Mouse (Mus musculus): ENCODE measurements around the gene Cep112. TPM values are rescaled to one million over a fixed set of nuclear protein-coding genes. Genes with fewer than 3 reads are reported as not detected.

Cep112 gene
- polyA plus RNA-seq (2014; fragmentation: Nextera tagmentation; extraction: Ambion mirVana) = 9.8 and 11.8 TPM in 2 replicates

- Histone ChIP-seq H3K9ac (ENCODE audit: low read depth, low read length) (peak within 1 kb of the TSS; percentile 85), H3K27ac (ENCODE audit: low read depth, low read length) (peak within 1 kb of the TSS; percentile 35; the same call in 1 of the 2 replicates), H3K4me3 (ENCODE audit: low read depth, low read length) (peak within 1 kb of the TSS; percentile 75), H3K4me2 (peak within 1 kb of the TSS; percentile 88), H3K4me1 (ENCODE audit: control insufficient read depth, insufficient read depth, low read length) (no peaks in the 10 kb centered on the region; the same call in 1 of the 2 replicates), H3K9me3 (replicated peaks; ENCODE audit: control insufficient read depth, low read length) (no peaks in the 10 kb centered on the region), H3K27me3 (ENCODE audit: control insufficient read depth, insufficient read depth, low read length) (no peaks in the 10 kb centered on the region), H3K36me3 (ENCODE audit: control insufficient read depth, insufficient read depth, low read length) (no peaks in the 10 kb centered on the region)
- under 1% methylated on average over 61 of the region's 61 CpGs for WGBS (ENCODE audit: insufficient replicate concordance)
- ATAC-seq (replicated peaks; ENCODE audit: insufficient number of reproducible peaks, low FRiP score, low TSS enrichment) = peak; percentile 96
These were observed at the start of gene Cep112 for GRCm38 (mm10) chr11:108424889-108425591. TSS of gene Cep112 (plus strand) at chr11:108425192.

GRCm38 (mm10) chr11:108376815-108377214 lies 48.2 kb upstream of the Cep112 start:
- Histone ChIP-seq H3K4me2 (no peak overlapping the region), H3K36me3 (ENCODE audit: control insufficient read depth, insufficient read depth, low read length) (no peaks in the 10 kb centered on the region), H3K27me3 (ENCODE audit: control insufficient read depth, insufficient read depth, low read length) (no peaks in the 10 kb centered on the region), H3K4me1 (ENCODE audit: control insufficient read depth, insufficient read depth, low read length) (no peaks in the 10 kb centered on the region), H3K27ac (ENCODE audit: low read depth, low read length) (no peak overlapping the region), H3K9me3 (replicated peaks; ENCODE audit: control insufficient read depth, low read length) (no peaks in the 10 kb centered on the region), H3K4me3 (ENCODE audit: low read depth, low read length) (no peak overlapping the region), H3K9ac (ENCODE audit: low read depth, low read length) (no peak overlapping the region)
- 90% methylated on average over 7 of the region's 7 CpGs for WGBS (ENCODE audit: insufficient replicate concordance)
- ATAC-seq (replicated peaks; ENCODE audit: insufficient number of reproducible peaks, low FRiP score, low TSS enrichment) = no peak

- ATAC-seq (replicated peaks; ENCODE audit: insufficient number of reproducible peaks, low FRiP score, low TSS enrichment) = peak; percentile 63; the same call in 1 of the 2 replicates
- no peak overlapping the region for H3K4me3 ChIP-seq (ENCODE audit: low read depth, low read length)
- no peak overlapping the region for H3K4me2 ChIP-seq
- H3K27me3 ChIP-seq (ENCODE audit: control insufficient read depth, insufficient read depth, low read length) = no peaks in the 10 kb centered on the region
- no peak overlapping the region for H3K9ac ChIP-seq (ENCODE audit: low read depth, low read length)
- no peaks in the 10 kb centered on the region for H3K4me1 ChIP-seq (ENCODE audit: control insufficient read depth, insufficient read depth, low read length)
- 43% methylated on average over 19 of the region's 19 CpGs for WGBS (ENCODE audit: insufficient replicate concordance)
- H3K9me3 ChIP-seq (replicated peaks; ENCODE audit: control insufficient read depth, low read length) = no peaks in the 10 kb centered on the region
- H3K27ac ChIP-seq (ENCODE audit: low read depth, low read length) = no peak overlapping the region
- H3K36me3 ChIP-seq (ENCODE audit: control insufficient read depth, insufficient read depth, low read length) = no peaks in the 10 kb centered on the region
These were observed 47.2 kb upstream of the Cep112 start for GRCm38 (mm10) chr11:108377680-108378362.

GRCm38 (mm10) chr11:108378363-108378751 lies 46.6 kb upstream of the Cep112 start:
- Histone ChIP-seq H3K4me2 (no peak overlapping the region), H3K27me3 (ENCODE audit: control insufficient read depth, insufficient read depth, low read length) (no peaks in the 10 kb centered on the region), H3K27ac (ENCODE audit: low read depth, low read length) (no peak overlapping the region), H3K4me1 (ENCODE audit: control insufficient read depth, insufficient read depth, low read length) (no peaks in the 10 kb centered on the region), H3K4me3 (ENCODE audit: low read depth, low read length) (no peak overlapping the region), H3K9me3 (replicated peaks; ENCODE audit: control insufficient read depth, low read length) (no peaks in the 10 kb centered on the region), H3K36me3 (ENCODE audit: control insufficient read depth, insufficient read depth, low read length) (no peaks in the 10 kb centered on the region), H3K9ac (ENCODE audit: low read depth, low read length) (no peak overlapping the region)
- no peak for ATAC-seq (replicated peaks; ENCODE audit: insufficient number of reproducible peaks, low FRiP score, low TSS enrichment)
- 73% methylated on average over 4 of the region's 4 CpGs for WGBS (ENCODE audit: insufficient replicate concordance)

GRCm38 (mm10) chr11:108382664-108383063 lies 42.3 kb upstream of the Cep112 start:
- 75% methylated on average over 3 of the region's 3 CpGs for WGBS (ENCODE audit: insufficient replicate concordance)

GRCm38 (mm10) chr11:108384920-108385665 lies 39.9 kb upstream of the Cep112 start:
- Histone ChIP-seq H3K9ac (ENCODE audit: low read depth, low read length) (no peak overlapping the region), H3K4me2 (no peak overlapping the region), H3K27ac (ENCODE audit: low read depth, low read length) (no peak overlapping the region), H3K4me1 (ENCODE audit: control insufficient read depth, insufficient read depth, low read length) (no peaks in the 10 kb centered on the region), H3K36me3 (ENCODE audit: control insufficient read depth, insufficient read depth, low read length) (no peaks in the 10 kb centered on the region), H3K4me3 (ENCODE audit: low read depth, low read length) (no peak overlapping the region), H3K9me3 (replicated peaks; ENCODE audit: control insufficient read depth, low read length) (no peaks in the 10 kb centered on the region), H3K27me3 (ENCODE audit: control insufficient read depth, insufficient read depth, low read length) (no peaks in the 10 kb centered on the region)
- no peak for ATAC-seq (replicated peaks; ENCODE audit: insufficient number of reproducible peaks, low FRiP score, low TSS enrichment)
- WGBS (ENCODE audit: insufficient replicate concordance) = 51% methylated on average over 4 of the region's 4 CpGs

More at GRCm38 (mm10) chr11:108382664-108383063, 42.3 kb upstream of the Cep112 start:
- Histone ChIP-seq H3K4me2 (no peak overlapping the region), H3K36me3 (ENCODE audit: control insufficient read depth, insufficient read depth, low read length) (no peaks in the 10 kb centered on the region), H3K27me3 (ENCODE audit: control insufficient read depth, insufficient read depth, low read length) (no peaks in the 10 kb centered on the region), H3K4me3 (ENCODE audit: low read depth, low read length) (no peak overlapping the region), H3K27ac (ENCODE audit: low read depth, low read length) (no peak overlapping the region), H3K9me3 (replicated peaks; ENCODE audit: control insufficient read depth, low read length) (no peaks in the 10 kb centered on the region), H3K9ac (ENCODE audit: low read depth, low read length) (no peak overlapping the region), H3K4me1 (ENCODE audit: control insufficient read depth, insufficient read depth, low read length) (no peaks in the 10 kb centered on the region)
- ATAC-seq (replicated peaks; ENCODE audit: insufficient number of reproducible peaks, low FRiP score, low TSS enrichment) = no peak

GRCm38 (mm10) chr11:108385666-108386024 lies 39.3 kb upstream of the Cep112 start:
- no peak overlapping the region for H3K27ac ChIP-seq (ENCODE audit: low read depth, low read length)
- WGBS (ENCODE audit: insufficient replicate concordance) = 81% methylated on average over 1 of the region's 1 CpGs
- no peak overlapping the region for H3K9ac ChIP-seq (ENCODE audit: low read depth, low read length)
- H3K4me2 ChIP-seq = no peak overlapping the region
- H3K4me3 ChIP-seq (ENCODE audit: low read depth, low read length) = no peak overlapping the region
- no peaks in the 10 kb centered on the region for H3K4me1 ChIP-seq (ENCODE audit: control insufficient read depth, insufficient read depth, low read length)
- H3K27me3 ChIP-seq (ENCODE audit: control insufficient read depth, insufficient read depth, low read length) = no peaks in the 10 kb centered on the region
- no peak for ATAC-seq (replicated peaks; ENCODE audit: insufficient number of reproducible peaks, low FRiP score, low TSS enrichment)
- no peaks in the 10 kb centered on the region for H3K36me3 ChIP-seq (ENCODE audit: control insufficient read depth, insufficient read depth, low read length)
- H3K9me3 ChIP-seq (replicated peaks; ENCODE audit: control insufficient read depth, low read length) = no peaks in the 10 kb centered on the region

GRCm38 (mm10) chr11:108395061-108395460 lies 29.9 kb upstream of the Cep112 start:
- no peaks in the 10 kb centered on the region for H3K27me3 ChIP-seq (ENCODE audit: control insufficient read depth, insufficient read depth, low read length)
- no peak overlapping the region for H3K4me2 ChIP-seq
- H3K9me3 ChIP-seq (replicated peaks; ENCODE audit: control insufficient read depth, low read length) = no peaks in the 10 kb centered on the region
- H3K27ac ChIP-seq (ENCODE audit: low read depth, low read length) = no peak overlapping the region
- H3K36me3 ChIP-seq (ENCODE audit: control insufficient read depth, insufficient read depth, low read length) = no peaks in the 10 kb centered on the region
- H3K9ac ChIP-seq (ENCODE audit: low read depth, low read length) = no peak overlapping the region
- no peak overlapping the region for H3K4me3 ChIP-seq (ENCODE audit: low read depth, low read length)
- H3K4me1 ChIP-seq (ENCODE audit: control insufficient read depth, insufficient read depth, low read length) = no peaks in the 10 kb centered on the region
- 90% methylated on average over 9 of the region's 9 CpGs for WGBS (ENCODE audit: insufficient replicate concordance)
- ATAC-seq (replicated peaks; ENCODE audit: insufficient number of reproducible peaks, low FRiP score, low TSS enrichment) = no peak

Measured in heart, embryonic 11.5 days (tissue).